Mouse (Mus musculus) thymus, adult 2 months (tissue): ENCODE results near the gene Senp2.

Experiments
- CTCF ChIP-seq: fragments of 200-500 bp; IDR thresholded peaks from 2 replicates; pipeline ENCODE4 v1.5.1; 2012; ENCODE audit warnings: mild to moderate bottlenecking, control low read depth, low read length, moderate library complexity, borderline replicate concordance; ENCODE audit not compliant: control insufficient read depth, poor library complexity, insufficient read depth; ENCODE audit errors: extremely low read depth
- POLR2A ChIP-seq: fragments of 200-500 bp; IDR thresholded peaks from 2 replicates; pipeline ENCODE4 v1.6.1; 2012; ENCODE audit warnings: mild to moderate bottlenecking, low read length, control low read depth, moderate library complexity; ENCODE audit not compliant: control insufficient read depth, poor library complexity, insufficient read depth; ENCODE audit errors: extremely low read depth

DNA sequence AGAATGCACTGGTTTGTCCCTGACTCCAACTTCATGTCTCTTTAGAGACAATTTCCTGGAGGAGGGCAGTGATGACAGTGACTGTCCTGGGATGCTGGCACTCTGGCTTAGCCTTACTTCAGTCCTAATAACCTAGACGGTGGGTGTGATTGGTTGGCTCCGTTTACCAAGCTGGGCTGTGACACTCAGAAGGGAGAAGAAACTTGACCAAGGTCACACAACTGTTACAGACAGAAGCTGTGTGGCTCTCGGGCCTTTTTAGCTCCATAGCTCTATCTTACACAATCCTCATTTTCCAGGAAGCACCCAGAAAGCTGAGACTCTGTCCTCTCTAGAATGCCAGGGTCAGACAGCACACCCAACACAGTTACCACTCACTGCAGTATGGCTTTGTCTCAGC is 43.7 kb upstream of the Senp2 start:
- TF ChIP-seq CTCF (no peak), POLR2A (no peak)
